Mouse (Mus musculus) testis, adult 2 months (tissue): ENCODE measurements around the gene Kat6b.

Experiments used
- CTCF ChIP-seq: fragments of 200-500 bp; IDR thresholded peaks from 2 replicates; pipeline ENCODE4 v1.5.1; 2012; ENCODE audit warnings: low read depth, mild to moderate bottlenecking, inconsistent platforms, low read length, moderate library complexity; ENCODE audit not compliant: control insufficient read depth, insufficient read depth, insufficient replicate concordance
- POLR2A ChIP-seq: fragments of 200-500 bp; IDR thresholded peaks from 2 replicates; pipeline ENCODE4 v1.6.1; 2012; ENCODE audit warnings: low read depth, mild to moderate bottlenecking, inconsistent platforms, low read length, moderate library complexity; ENCODE audit not compliant: control insufficient read depth

DNA sequence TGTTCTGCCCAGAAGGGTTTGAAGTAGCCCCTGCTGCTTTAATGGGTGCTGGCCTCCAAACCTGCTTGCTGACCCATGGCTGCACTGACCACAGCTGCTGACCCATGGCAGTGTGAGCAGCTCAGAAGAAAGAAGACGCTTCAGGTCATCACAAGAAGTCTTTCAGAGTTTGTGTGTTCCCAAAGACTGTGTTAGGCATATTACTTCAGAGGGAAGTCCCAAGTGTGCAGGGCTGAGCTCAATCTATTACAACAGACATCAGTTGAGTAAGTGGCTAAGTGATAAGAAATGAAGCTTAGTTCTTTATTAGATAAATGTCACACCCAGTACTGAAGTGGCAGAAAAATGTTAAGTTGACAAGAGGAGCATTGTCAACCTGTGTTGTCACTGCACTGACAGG lies 119.4 kb downstream of the Kat6b start:
- TF ChIP-seq CTCF = no peak
- no peak for TF ChIP-seq POLR2A
